Mouse (Mus musculus): ENCODE measurements around the gene Ermap.

Gene Ermap

GRCm38 (mm10) chr4:119189864-119190263 lies at the start of gene Ermap:
TSS of gene Ermap (minus strand) at chr4:119190011.
- WGBS = 83% methylated on average over 6 of the region's 6 CpGs

- 38% methylated on average over 12 of the region's 12 CpGs for WGBS
Measured at GRCm38 (mm10) chr4:119239181-119239682, 49.4 kb upstream of the Ermap start.

GRCm38 (mm10) chr4:119238661-119239060 lies 48.9 kb upstream of the Ermap start:
- WGBS = 55% methylated on average over 3 of the region's 3 CpGs

GRCm38 (mm10) chr4:119234348-119234747 lies 44.5 kb upstream of the Ermap start:
- WGBS = 88% methylated on average over 3 of the region's 3 CpGs

- WGBS = under 1% methylated on average over 36 of the region's 36 CpGs
Measured at GRCm38 (mm10) chr4:119233256-119233901, 43.6 kb upstream of the Ermap start.

GRCm38 (mm10) chr4:119232410-119233255 lies 42.8 kb upstream of the Ermap start, which contains the start of the genes AU022252 and P3h1:
TSS of gene AU022252 (minus strand) at chr4:119232712.
TSS of gene P3h1 (plus strand) at chr4:119232915.
- WGBS = under 1% methylated on average over 71 of the region's 71 CpGs

- 89% methylated on average over 11 of the region's 11 CpGs for WGBS
Measured at GRCm38 (mm10) chr4:119226751-119227150, 36.9 kb upstream of the Ermap start.

- 90% methylated on average over 9 of the region's 9 CpGs for WGBS
Measured at GRCm38 (mm10) chr4:119225719-119226118, 35.9 kb upstream of the Ermap start.

- WGBS = 95% methylated on average over 3 of the region's 3 CpGs
Measured at GRCm38 (mm10) chr4:119224534-119224933, 34.7 kb upstream of the Ermap start.

GRCm38 (mm10) chr4:119223696-119224095 lies 33.9 kb upstream of the Ermap start:
- WGBS = 55% methylated on average over 1 of the region's 1 CpGs

GRCm38 (mm10) chr4:119218169-119218568 lies 28.4 kb upstream of the Ermap start, which contains the start of gene Tmem269:
TSS of gene Tmem269 (minus strand) at chr4:119218217.
- WGBS = 32% methylated on average over 11 of the region's 11 CpGs

- 60% methylated on average over 8 of the region's 8 CpGs for WGBS
Measured at GRCm38 (mm10) chr4:119216667-119217066, 26.9 kb upstream of the Ermap start.

GRCm38 (mm10) chr4:119204672-119205071 lies 14.9 kb upstream of the Ermap start:
- WGBS = 26% methylated on average over 8 of the region's 8 CpGs

GRCm38 (mm10) chr4:119198105-119198504 lies 8.3 kb upstream of the Ermap start:
- WGBS = 94% methylated on average over 6 of the region's 6 CpGs

- 10% methylated on average over 18 of the region's 18 CpGs for WGBS
Measured at GRCm38 (mm10) chr4:119195582-119196320, 5.9 kb upstream of the Ermap start.

GRCm38 (mm10) chr4:119194909-119195581 lies 5.2 kb upstream of the Ermap start, which contains the start of gene Svbp:
TSS of gene Svbp (plus strand) at chr4:119195306.
- under 1% methylated on average over 43 of the region's 47 CpGs for WGBS

- 93% methylated on average over 4 of the region's 4 CpGs for WGBS
Measured at GRCm38 (mm10) chr4:119192757-119193156, 2.9 kb upstream of the Ermap start.

GRCm38 (mm10) chr4:119191273-119191672 lies 1.5 kb upstream of the Ermap start:
- 64% methylated on average over 3 of the region's 3 CpGs for WGBS

GRCm38 (mm10) chr4:119190618-119191017 lies 807 bp upstream of the Ermap start:
- WGBS = 91% methylated on average over 8 of the region's 8 CpGs

GRCm38 (mm10) chr4:119189392-119189791 lies 419 bp downstream of the Ermap start:
- WGBS = 82% methylated on average over 6 of the region's 6 CpGs
